Mouse (Mus musculus) kidney, adult 2 months (tissue): ENCODE measurements around the gene Svbp.

Source experiments
- CTCF ChIP-seq: fragments of 200-500 bp; conservative IDR thresholded peaks from 2 replicates; pipeline ENCODE4 v1.5.1; 2011; ENCODE audit warnings: low read depth, mild to moderate bottlenecking, control low read depth, low read length, moderate library complexity, mixed read lengths; ENCODE audit not compliant: insufficient read depth, insufficient read length
- POLR2A ChIP-seq: fragments of 200-500 bp; IDR thresholded peaks from one replicate; pipeline ENCODE4 v1.6.1; 2011; ENCODE audit warnings: low read depth, low read length, control low read depth

- TF ChIP-seq POLR2A: no peak
- TF ChIP-seq CTCF: no peak
These were observed 48.3 kb upstream of the Svbp start for GRCm38 (mm10) chr4:119146816-119147215.
